Comparison of ENCODE assay signal across 24 mouse cellular contexts in genomic region chr13:9667954-9668496, GRCm38 (mm10).
DNase-seq lines count a peak whose midpoint lies in the region; ATAC-seq and TF ChIP-seq lines count a peak whose summit lies in the region.
"Had no signal": no experiment of that assay in that cellular context is flagged by ENCODE, and none has a peak within 500 bp of the region (broad histone marks: within the 10 kb centered on the region; RNA-seq: fewer than 3 reads in every experiment).

No protein-coding gene starts in this region.

- H3K4me1 ChIP-seq in lung, embryonic 15.5 days, result peaks cover 7% of the 10 kb centered on the region
- H3K4me1 ChIP-seq in lung, adult 2 months (ENCODE audit: control insufficient read depth, insufficient read depth, low read length), result no peaks in the 10 kb centered on the region
- H3K4me1 ChIP-seq: embryonic facial prominence, embryonic 12.5 days; embryonic facial prominence, embryonic 15.5 days; heart, embryonic 10.5 days; heart, embryonic 13.5 days; hindbrain, embryonic 12.5 days; hindbrain, embryonic 15.5 days had no signal

- H3K9ac ChIP-seq in lung, embryonic 15.5 days, result no peak overlapping the region
- H3K9ac ChIP-seq: embryonic facial prominence, embryonic 12.5 days; embryonic facial prominence, embryonic 15.5 days; forebrain, postnatal 0 days; heart, embryonic 13.5 days; hindbrain, embryonic 12.5 days; hindbrain, embryonic 15.5 days had no signal

- H3K4me2 ChIP-seq in lung, embryonic 15.5 days, result no peak overlapping the region
- H3K4me2 ChIP-seq: embryonic facial prominence, embryonic 12.5 days; embryonic facial prominence, embryonic 15.5 days; heart, embryonic 13.5 days; hindbrain, embryonic 12.5 days; hindbrain, embryonic 15.5 days had no signal

- no peak for TF ChIP-seq CTCF in lung, adult 2 months (IDR thresholded peaks at IDR 0.05; ENCODE audit: insufficient read depth, low read length)

- TF ChIP-seq POLR2A in lung, adult 2 months (IDR thresholded peaks at IDR 0.05; ENCODE audit: borderline replicate concordance, extremely low read depth, low read depth, low read length), result no peak

- intact Hi-C loops in heart, postnatal 14 days (cut with DNase I), result no loop called here

- H3K9me3 ChIP-seq in lung, embryonic 15.5 days, result no peaks in the 10 kb centered on the region
- H3K9me3 ChIP-seq: embryonic facial prominence, embryonic 12.5 days; embryonic facial prominence, embryonic 15.5 days; G1E; heart, embryonic 10.5 days; heart, embryonic 13.5 days; hindbrain, embryonic 12.5 days; hindbrain, embryonic 15.5 days had no signal

- 50% methylated on average over 7 of the region's 7 CpGs for WGBS in lung, embryonic 15.5 days
- 59% methylated on average over 7 of the region's 7 CpGs for WGBS in lung, adult 2 months

- DNase-seq in heart, adult 11 months, result peak; percentile 66
- no peak for DNase-seq in heart, postnatal 14 days
- no peak for DNase-seq in lung, adult 2 months
- peak; percentile 18 for DNase-seq in lung, postnatal 10 days
- DNase-seq in lung, postnatal 25 days (ENCODE audit: low spot score), result no peak
- DNase-seq: adrenal gland, postnatal 10 days; adrenal gland, postnatal 36 days; cerebellum, adult 18-20 months; cerebellum, adult 9-10 months; cerebellum, postnatal 14 days; forebrain, postnatal 0 days; gastrocnemius, adult 2 months; gastrocnemius, postnatal 14 days; heart, adult 2 months had no signal

- no peaks in the 10 kb centered on the region for H3K27me3 ChIP-seq in lung, embryonic 15.5 days
- H3K27me3 ChIP-seq: embryonic facial prominence, embryonic 12.5 days; embryonic facial prominence, embryonic 15.5 days; heart, embryonic 13.5 days; hindbrain, embryonic 12.5 days; hindbrain, embryonic 15.5 days; Patski had no signal

- ATAC-seq in lung, embryonic 15.5 days (ENCODE audit: borderline replicate concordance, extremely low read depth, low FRiP score, low TSS enrichment), result peak; percentile 78
- ATAC-seq: forebrain, embryonic 14.5 days; forebrain, postnatal 0 days; Patski had no signal

- H3K4me3 ChIP-seq in lung, embryonic 15.5 days, result no peak overlapping the region
- no peak overlapping the region for H3K4me3 ChIP-seq in lung, adult 2 months (replicated peaks; ENCODE audit: extremely low read depth, low read depth, low read length)
- H3K4me3 ChIP-seq: embryonic facial prominence, embryonic 12.5 days; embryonic facial prominence, embryonic 15.5 days; gastrocnemius, adult 2 months; heart, adult 2 months; heart, embryonic 10.5 days; heart, embryonic 13.5 days; hindbrain, embryonic 12.5 days; hindbrain, embryonic 15.5 days had no signal

- no peaks in the 10 kb centered on the region for H3K36me3 ChIP-seq in lung, embryonic 15.5 days
- H3K36me3 ChIP-seq: G1E had no signal

- 0 out of 2 replicates have a peak overlapping the region, but pooled peaks have one; percentile 5 for H3K27ac ChIP-seq in lung, embryonic 15.5 days
- H3K27ac ChIP-seq: embryonic facial prominence, embryonic 12.5 days; embryonic facial prominence, embryonic 15.5 days; gastrocnemius, adult 2 months; heart, adult 2 months; heart, embryonic 10.5 days; heart, embryonic 13.5 days; hindbrain, embryonic 12.5 days; hindbrain, embryonic 15.5 days had no signal

Comparison
In these comparisons a context has a peak if more than half of its experiments do, and no peak if none do; other contexts are left out.
1. DNase-seq: peak in heart, adult 11 months (single experiment) and lung, postnatal 10 days (single experiment); none in heart, postnatal 14 days (0 of 2), lung, adult 2 months (single experiment) and lung, postnatal 25 days (single experiment).